Mouse (Mus musculus) hindbrain, embryonic 14.5 days (tissue): ENCODE measurements around the gene Bank1. TPM values are rescaled to one million over a fixed set of nuclear protein-coding genes. Genes with fewer than 3 reads are reported as not detected.

Experiments
- ATAC-seq: fragments of 200-750 bp; cut with Nextera tagmentation; 2 replicates; pipeline ENCODE4 v1.8.0; 2017; ENCODE audit warnings: moderate number of reproducible peaks, mild to moderate bottlenecking, moderate TSS enrichment, moderate library complexity; ENCODE audit not compliant: low FRiP score
- DNase-seq: peaks from one replicate; pipeline ENCODE4 v3.0.0-alpha.2; 2015; ENCODE audit warnings: low spot score
- H3K27ac ChIP-seq: fragments of 300-500 bp; sonication (generic); 2 replicates; pipeline ENCODE4 v1.5.1; 2014; ENCODE audit warnings: mild to moderate bottlenecking, moderate library complexity
- H3K27me3 ChIP-seq: fragments of 300-500 bp; sonication (generic); 2 replicates; pipeline ENCODE4 v1.6.1; 2014; ENCODE audit warnings: mild to moderate bottlenecking, low read length, mixed read lengths; ENCODE audit not compliant: control insufficient read depth, insufficient read depth
- H3K36me3 ChIP-seq: fragments of 300-500 bp; sonication (generic); replicated peaks from 2 replicates; pipeline ENCODE4 v1.6.1; 2014; ENCODE audit not compliant: control insufficient read depth, insufficient read depth
- H3K4me1 ChIP-seq: fragments of 300-500 bp; sonication (generic); replicated peaks from 2 replicates; pipeline ENCODE4 v1.6.1; 2014; ENCODE audit warnings: antibody characterized with exemption, low read length, mixed read lengths; ENCODE audit not compliant: control insufficient read depth, insufficient read depth
- H3K4me2 ChIP-seq: fragments of 300-500 bp; sonication (generic); replicated peaks from 2 replicates; pipeline ENCODE4 v1.6.1; 2014; ENCODE audit warnings: mild to moderate bottlenecking, moderate library complexity
- H3K4me3 ChIP-seq: fragments of 300-500 bp; sonication (generic); replicated peaks from 2 replicates; pipeline ENCODE4 v1.5.1; 2014; ENCODE audit warnings: mild to moderate bottlenecking, low read length
- H3K9ac ChIP-seq: fragments of 300-500 bp; sonication (generic); 2 replicates; pipeline ENCODE4 v1.6.1; 2014
- H3K9me3 ChIP-seq: fragments of 300-500 bp; sonication (generic); 2 replicates; pipeline ENCODE4 v1.6.1; 2016; ENCODE audit warnings: low read length; ENCODE audit not compliant: control insufficient read depth
- WGBS: fragments of 180-500 bp; shearing (Covaris S2); extraction: QIAGEN DNeasy Blood & Tissue Kit; methylation state at CpG from one replicate; pipeline ENCODE4 v1.1.7; 2014; 5-methylcytosine and 5-hydroxymethylcytosine counted together
- polyA plus RNA-seq: library from polyadenylated mRNA; unstranded; fragments of >200 nt; fragmentation: Nextera tagmentation; extraction: Ambion mirVana; gene quantifications from 2 replicates; pipeline ENCODE4 v1.2.1, GENCODE M21; 2014

The Bank1 gene
- polyA plus RNA-seq, 1 experiment from 2014 or later = 0.55 TPM

DNA sequence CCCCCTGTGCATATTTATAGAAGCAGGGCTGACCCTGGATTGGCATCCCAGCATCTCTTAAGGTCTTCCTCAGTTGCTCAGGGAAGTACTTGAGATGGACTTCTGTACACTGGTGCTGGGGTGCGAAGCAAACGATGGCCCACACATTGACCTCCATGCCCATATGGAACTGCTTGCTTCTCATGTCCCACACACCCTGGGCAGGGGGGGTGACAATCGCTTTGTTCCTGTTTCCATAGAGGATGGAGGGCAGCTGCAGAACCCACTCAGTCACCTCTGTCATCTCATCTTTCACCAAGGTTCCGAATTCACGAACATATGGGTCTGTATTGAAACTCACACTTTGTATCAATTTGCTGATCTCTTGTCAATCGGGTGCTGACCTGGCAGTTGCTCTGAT, 275.7 kb downstream of the Bank1 start:
- H3K4me3 ChIP-seq = no peak overlapping the region
- DNase-seq (no peak), ATAC-seq (no peak)
- H3K9me3 ChIP-seq = no peaks in the 10 kb centered on the region
- no peaks in the 10 kb centered on the region for H3K4me1 ChIP-seq
- H3K36me3 ChIP-seq = no peaks in the 10 kb centered on the region
- no peak overlapping the region for H3K4me2 ChIP-seq
- no peak overlapping the region for H3K27ac ChIP-seq
- H3K9ac ChIP-seq = no peak overlapping the region
- WGBS = 92% methylated on average over 6 of the region's 6 CpGs
- H3K27me3 ChIP-seq = no peaks in the 10 kb centered on the region

DNA sequence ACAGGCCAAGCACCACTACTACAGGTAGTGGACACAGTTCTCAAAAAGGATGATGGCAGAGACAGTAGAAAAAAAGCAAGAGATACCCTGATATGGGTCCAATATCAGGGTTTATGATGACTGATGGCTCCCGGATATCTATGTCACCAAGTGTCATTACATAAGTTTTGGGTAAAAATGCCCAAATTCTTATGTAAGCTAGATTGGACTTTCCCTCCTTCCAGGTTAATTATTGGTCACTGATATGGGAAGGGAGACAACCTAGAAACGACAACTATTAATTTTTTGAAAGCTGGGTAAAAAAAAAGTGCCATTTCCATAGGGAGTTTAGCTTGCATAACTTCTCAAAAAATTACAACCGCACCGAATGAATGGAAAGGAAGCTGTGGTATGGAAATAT, 277.8 kb downstream of the Bank1 start:
- H3K36me3 ChIP-seq = no peaks in the 10 kb centered on the region
- no peak for DNase-seq
- H3K9me3 ChIP-seq = peaks cover 10% of the 10 kb centered on the region; the same call in 1 of the 2 replicates
- WGBS = 94% methylated on average over 4 of the region's 4 CpGs
- no peak overlapping the region for H3K4me3 ChIP-seq
- ATAC-seq = no peak
- H3K27ac ChIP-seq = no peak overlapping the region
- H3K4me1 ChIP-seq = no peaks in the 10 kb centered on the region
- H3K27me3 ChIP-seq = no peaks in the 10 kb centered on the region
- H3K9ac ChIP-seq = no peak overlapping the region
- H3K4me2 ChIP-seq = no peak overlapping the region

- Histone ChIP-seq H3K36me3 (no peaks in the 10 kb centered on the region), H3K9me3 (peaks cover 10% of the 10 kb centered on the region; the same call in 1 of the 2 replicates), H3K9ac (no peak overlapping the region), H3K27me3 (no peaks in the 10 kb centered on the region), H3K27ac (no peak overlapping the region), H3K4me2 (no peak overlapping the region), H3K4me1 (no peaks in the 10 kb centered on the region), H3K4me3 (no peak overlapping the region)
- DNase-seq (no peak), ATAC-seq (no peak)
- 97% methylated on average over 2 of the region's 2 CpGs for WGBS
Measured at GRCm38 (mm10) chr3:136045381-136045780, 280.5 kb downstream of the Bank1 start.

- no peaks in the 10 kb centered on the region for H3K4me1 ChIP-seq
- H3K9ac ChIP-seq = no peak overlapping the region
- no peak overlapping the region for H3K27ac ChIP-seq
- H3K9me3 ChIP-seq = peaks cover 10% of the 10 kb centered on the region; the same call in 1 of the 2 replicates
- no peaks in the 10 kb centered on the region for H3K36me3 ChIP-seq
- DNase-seq (no peak), ATAC-seq (no peak)
- 93% methylated on average over 2 of the region's 2 CpGs for WGBS
- H3K4me2 ChIP-seq = no peak overlapping the region
- no peaks in the 10 kb centered on the region for H3K27me3 ChIP-seq
- H3K4me3 ChIP-seq = no peak overlapping the region
Measured at GRCm38 (mm10) chr3:136040041-136040440, 285.8 kb downstream of the Bank1 start.

GRCm38 (mm10) chr3:136039446-136039845, 286.4 kb downstream of the Bank1 start:
- Histone ChIP-seq H3K4me2 (no peak overlapping the region), H3K27ac (no peak overlapping the region), H3K9me3 (peaks cover 10% of the 10 kb centered on the region; the same call in 1 of the 2 replicates), H3K27me3 (no peaks in the 10 kb centered on the region), H3K9ac (no peak overlapping the region), H3K36me3 (no peaks in the 10 kb centered on the region), H3K4me3 (no peak overlapping the region), H3K4me1 (no peaks in the 10 kb centered on the region)
- no peak for DNase-seq
- ATAC-seq = no peak
- WGBS = 96% methylated on average over 6 of the region's 6 CpGs

DNA sequence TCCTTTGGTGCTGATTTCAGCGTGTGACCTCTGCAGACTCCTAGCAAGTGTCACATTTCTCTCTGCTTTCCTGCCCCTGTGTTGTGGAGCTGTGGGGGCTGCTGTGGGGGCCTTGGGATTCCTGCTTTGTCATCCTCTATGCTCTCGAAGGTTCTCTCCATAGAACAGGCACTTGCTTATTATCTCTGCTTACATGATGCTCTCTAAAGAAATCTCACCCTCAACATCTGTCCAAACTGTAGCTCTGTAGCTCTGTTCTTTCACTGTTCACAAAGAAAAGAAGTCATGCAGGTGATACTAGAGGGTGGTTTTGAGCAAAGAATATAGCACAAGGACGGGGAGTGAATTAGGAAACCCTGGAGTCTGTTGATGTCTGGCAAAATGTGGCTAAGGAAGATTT, 288.6 kb downstream of the Bank1 start:
- ATAC-seq (no peak), DNase-seq (no peak)
- 47% methylated on average over 3 of the region's 3 CpGs for WGBS
- H3K9ac ChIP-seq = no peak overlapping the region
- H3K36me3 ChIP-seq = no peaks in the 10 kb centered on the region
- no peaks in the 10 kb centered on the region for H3K27me3 ChIP-seq
- H3K27ac ChIP-seq = no peak overlapping the region
- no peak overlapping the region for H3K4me2 ChIP-seq
- H3K4me1 ChIP-seq = no peaks in the 10 kb centered on the region
- H3K9me3 ChIP-seq = no peaks in the 10 kb centered on the region
- H3K4me3 ChIP-seq = no peak overlapping the region

DNA sequence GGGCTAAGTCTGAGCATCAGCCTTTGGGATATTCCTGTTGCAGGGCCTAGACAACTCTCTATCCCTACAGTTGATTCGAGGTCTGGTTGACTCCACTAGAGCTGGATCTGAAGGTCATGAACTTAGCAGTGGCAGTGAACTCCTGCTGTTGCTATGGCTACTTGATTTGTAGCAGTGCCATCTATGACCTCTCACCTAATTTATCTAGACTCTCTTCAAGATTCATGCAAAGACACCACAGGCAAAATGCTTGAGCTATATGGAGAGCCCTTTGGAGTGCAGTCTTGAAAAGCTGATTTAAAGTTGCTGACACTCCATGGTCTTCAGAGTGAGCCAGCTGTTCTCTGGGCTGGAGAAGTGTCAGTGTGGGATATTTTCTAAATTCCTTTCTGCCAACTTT, 290.1 kb downstream of the Bank1 start:
- Histone ChIP-seq H3K27me3 (no peaks in the 10 kb centered on the region), H3K4me1 (no peaks in the 10 kb centered on the region), H3K36me3 (no peaks in the 10 kb centered on the region), H3K9ac (no peak overlapping the region), H3K27ac (no peak overlapping the region), H3K9me3 (no peaks in the 10 kb centered on the region), H3K4me2 (no peak overlapping the region), H3K4me3 (no peak overlapping the region)
- 47% methylated on average over 1 of the region's 1 CpGs for WGBS
- ATAC-seq (no peak), DNase-seq (no peak)

- DNase-seq (no peak), ATAC-seq (no peak)
- H3K9ac ChIP-seq = no peak overlapping the region
- H3K27me3 ChIP-seq = no peaks in the 10 kb centered on the region
- no peaks in the 10 kb centered on the region for H3K9me3 ChIP-seq
- no peak overlapping the region for H3K4me2 ChIP-seq
- no peaks in the 10 kb centered on the region for H3K36me3 ChIP-seq
- no peak overlapping the region for H3K27ac ChIP-seq
- no peaks in the 10 kb centered on the region for H3K4me1 ChIP-seq
- 91% methylated on average over 2 of the region's 2 CpGs for WGBS
- no peak overlapping the region for H3K4me3 ChIP-seq
Measured at GRCm38 (mm10) chr3:136024876-136025275, 301.0 kb downstream of the Bank1 start.

DNA sequence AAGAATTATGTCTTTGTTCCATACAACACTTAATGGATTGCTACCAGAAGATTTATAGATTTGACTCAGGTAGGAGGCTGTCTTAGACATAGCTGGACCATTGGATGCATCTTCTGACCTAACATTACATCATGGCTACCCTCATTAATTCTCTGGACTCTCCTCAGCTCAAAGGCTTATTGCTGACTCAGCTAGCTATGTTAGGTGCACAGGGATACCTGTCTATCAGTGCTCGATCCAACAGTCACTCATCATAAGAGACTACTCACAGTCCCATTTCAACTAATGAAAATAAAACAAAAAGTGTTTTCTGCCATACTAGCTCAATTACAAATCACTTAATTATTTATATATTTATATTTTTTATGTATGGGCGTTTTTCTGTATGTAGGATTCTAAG, 308.3 kb downstream of the Bank1 start:
- no peak overlapping the region for H3K9ac ChIP-seq
- 88% methylated on average over 2 of the region's 2 CpGs for WGBS
- no peak overlapping the region for H3K4me2 ChIP-seq
- no peaks in the 10 kb centered on the region for H3K4me1 ChIP-seq
- H3K27ac ChIP-seq = no peak overlapping the region
- H3K36me3 ChIP-seq = no peaks in the 10 kb centered on the region
- no peak overlapping the region for H3K4me3 ChIP-seq
- no peaks in the 10 kb centered on the region for H3K27me3 ChIP-seq
- no peaks in the 10 kb centered on the region for H3K9me3 ChIP-seq
- DNase-seq (no peak), ATAC-seq (no peak)

GRCm38 (mm10) chr3:136010616-136011015, 315.2 kb downstream of the Bank1 start:
- Histone ChIP-seq H3K27ac (no peak overlapping the region), H3K4me3 (no peak overlapping the region), H3K4me1 (peaks cover 13% of the 10 kb centered on the region), H3K36me3 (no peaks in the 10 kb centered on the region), H3K27me3 (no peaks in the 10 kb centered on the region), H3K9ac (no peak overlapping the region), H3K9me3 (no peaks in the 10 kb centered on the region), H3K4me2 (no peak overlapping the region)
- ATAC-seq (no peak), DNase-seq (no peak)
- 68% methylated on average over 4 of the region's 4 CpGs for WGBS
